Mouse (Mus musculus) neural tube, embryonic 13.5 days (tissue): ENCODE data around the gene Ak1. TPM values are rescaled to one million over a fixed set of nuclear protein-coding genes. Genes with fewer than 3 reads are reported as not detected.
A peak's percentile ranks its signal among the peaks of the same experiment; 100 is the strongest.

ENCODE experiments used
- ATAC-seq: fragments of 200-750 bp; cut with Nextera tagmentation; 2 replicates; pipeline ENCODE4 v1.8.0; 2017; ENCODE audit warnings: low read depth, mild to moderate bottlenecking, moderate TSS enrichment, moderate library complexity
- H3K27ac ChIP-seq: fragments of 300-500 bp; sonication (generic); replicated peaks from 2 replicates; pipeline ENCODE4 v1.5.1; 2015; ENCODE audit warnings: moderate library complexity, mild to moderate bottlenecking, inconsistent platforms
- H3K27me3 ChIP-seq: fragments of 300-500 bp; sonication (generic); 2 replicates; pipeline ENCODE4 v1.6.1; 2015; ENCODE audit warnings: mild to moderate bottlenecking, inconsistent platforms
- H3K36me3 ChIP-seq: fragments of 300-500 bp; sonication (generic); 2 replicates; pipeline ENCODE4 v1.6.1; 2015; ENCODE audit warnings: mild to moderate bottlenecking, inconsistent platforms
- H3K4me1 ChIP-seq: fragments of 300-500 bp; sonication (generic); replicated peaks from 2 replicates; pipeline ENCODE4 v1.6.1; 2015; ENCODE audit warnings: inconsistent platforms
- H3K4me2 ChIP-seq: fragments of 300-500 bp; sonication (generic); 2 replicates; pipeline ENCODE4 v1.6.1; 2015; ENCODE audit warnings: inconsistent platforms, mild to moderate bottlenecking, moderate library complexity
- H3K4me3 ChIP-seq: fragments of 300-500 bp; sonication (generic); 2 replicates; pipeline ENCODE4 v1.5.1; 2015; ENCODE audit warnings: mild to moderate bottlenecking, inconsistent platforms
- H3K9ac ChIP-seq: fragments of 300-500 bp; sonication (generic); 2 replicates; pipeline ENCODE4 v1.6.1; 2015; ENCODE audit warnings: moderate library complexity, mild to moderate bottlenecking, inconsistent platforms
- H3K9me3 ChIP-seq: fragments of 300-500 bp; sonication (generic); 2 replicates; pipeline ENCODE4 v1.6.1; 2016; ENCODE audit warnings: inconsistent platforms
- WGBS: fragments of 180-500 bp; shearing (Covaris S2); methylation state at CpG from one replicate; pipeline ENCODE4 v1.1.7; 2015; 5-methylcytosine and 5-hydroxymethylcytosine counted together
- polyA plus RNA-seq: library from polyadenylated mRNA; unstranded; fragments of >200 nt; fragmentation: Nextera tagmentation; extraction: Ambion mirVana; gene quantifications from 2 replicates; pipeline ENCODE4 v1.2.1, GENCODE M21; 2015

Gene Ak1
- polyA plus RNA-seq, 1 experiment from 2014 or later: 74.2 TPM

DNA sequence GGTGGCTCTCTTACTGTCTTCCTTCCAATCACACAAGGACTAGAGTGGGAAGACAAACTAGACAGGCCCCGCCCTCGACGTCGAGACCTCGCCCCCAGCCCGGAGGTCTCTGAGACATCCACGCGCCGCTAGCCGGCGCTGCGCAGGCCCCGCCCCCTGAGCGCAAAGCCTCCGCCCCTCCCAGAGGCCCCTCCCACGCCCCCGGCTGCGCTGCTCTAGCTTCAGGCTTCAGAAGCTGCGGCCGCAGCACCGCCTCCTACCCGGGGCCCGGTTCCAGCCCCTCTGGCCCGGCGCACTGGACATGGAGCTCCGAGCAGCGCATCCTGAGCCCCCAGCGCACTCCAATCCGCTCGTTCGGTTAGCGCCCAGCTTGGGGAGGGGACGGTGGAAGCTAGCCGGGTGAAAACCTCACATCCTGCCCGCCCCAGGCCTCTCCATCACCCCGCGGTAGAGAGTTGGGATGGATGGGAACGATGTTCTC is 34.6 kb upstream of the Ak1 start, which contains the start of gene St6galnac4:
Gene St6galnac4, plus strand, starts transcription at position 225 of the 481 bp plus-strand sequence.
- WGBS: 1% methylated on average over 38 of the region's 38 CpGs
- H3K27ac ChIP-seq: no peak within 1 kb of the TSS; the same call in 1 of the 2 replicates
- peak; percentile 77 for ATAC-seq

GRCm38 (mm10) chr2:32587731-32588321 is 33.7 kb upstream of the Ak1 start:
- H3K27me3 ChIP-seq: no peaks in the 10 kb centered on the region; the same call in 1 of the 2 replicates
- 53% methylated on average over 9 of the region's 9 CpGs for whole genome bisulfite sequencing
- peaks cover 45% of the 10 kb centered on the region for H3K4me1 ChIP-seq
- H3K36me3 ChIP-seq: no peaks in the 10 kb centered on the region
- peak overlapping the region; percentile 77 for H3K9ac ChIP-seq
- peak overlapping the region; percentile 53 for H3K4me3 ChIP-seq
- H3K27ac ChIP-seq: no peak overlapping the region
- peak overlapping the region; percentile 61 for H3K4me2 ChIP-seq
- H3K9me3 ChIP-seq: no peaks in the 10 kb centered on the region
- ATAC-seq: no peak

More for the DNA sequence above, 34.6 kb upstream of the Ak1 start, which contains the start of gene St6galnac4:
- Histone ChIP-seq H3K27me3 (peaks cover 6% of the 10 kb centered on the region; the same call in 1 of the 2 replicates), H3K36me3 (no peaks in the 10 kb centered on the region), H3K4me2 (peak within 1 kb of the TSS; percentile 61), H3K4me3 (peak within 1 kb of the TSS; percentile 53), H3K9me3 (no peaks in the 10 kb centered on the region), H3K9ac (peak within 1 kb of the TSS; percentile 77), H3K4me1 (peaks cover 48% of the 10 kb centered on the region)

DNA sequence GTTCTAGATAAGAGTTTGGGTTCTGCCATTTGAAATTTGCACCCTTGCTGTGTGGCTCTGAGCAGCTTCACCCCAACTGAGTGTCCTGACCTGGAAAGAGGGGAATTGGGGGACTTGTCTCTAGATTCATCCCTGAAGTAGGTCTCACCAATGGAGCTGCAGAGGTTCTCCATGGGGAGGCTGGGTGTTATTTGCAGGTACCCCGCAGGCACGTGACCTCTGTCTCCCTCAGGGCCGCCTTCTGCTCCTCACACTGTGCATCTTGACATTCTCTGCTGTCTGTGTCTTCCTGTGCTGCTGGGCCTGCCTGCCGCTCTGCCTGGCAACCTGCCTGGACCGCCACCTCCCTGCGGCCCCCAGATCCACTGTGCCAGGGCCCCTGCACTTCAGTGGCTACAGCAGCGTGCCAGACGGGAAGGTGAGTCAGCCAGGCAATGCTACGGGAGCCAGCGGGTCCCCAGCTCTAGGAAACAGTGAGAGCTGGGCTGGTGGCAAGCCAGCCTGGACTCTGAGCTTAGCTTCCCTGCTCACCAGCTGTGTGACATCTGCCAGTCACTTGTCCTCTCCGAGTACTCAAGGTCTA is 32.3 kb upstream of the Ak1 start:
- Histone ChIP-seq H3K4me1 (peaks cover 39% of the 10 kb centered on the region), H3K27me3 (no peaks in the 10 kb centered on the region), H3K36me3 (no peaks in the 10 kb centered on the region), H3K4me3 (no peak overlapping the region), H3K4me2 (no peak overlapping the region), H3K9me3 (no peaks in the 10 kb centered on the region), H3K27ac (no peak overlapping the region), H3K9ac (peak overlapping the region; percentile 31; the same call in 1 of the 2 replicates)
- 68% methylated on average over 11 of the region's 11 CpGs for WGBS
- no peak for ATAC-seq

GRCm38 (mm10) chr2:32590224-32590623 is 31.3 kb upstream of the Ak1 start:
- no peak overlapping the region for H3K27ac ChIP-seq
- no peak overlapping the region for H3K9ac ChIP-seq
- peaks cover 39% of the 10 kb centered on the region for H3K4me1 ChIP-seq
- H3K27me3 ChIP-seq: no peaks in the 10 kb centered on the region
- no peak for ATAC-seq
- H3K36me3 ChIP-seq: peaks cover 3% of the 10 kb centered on the region; the same call in 1 of the 2 replicates
- no peak overlapping the region for H3K4me3 ChIP-seq
- no peak overlapping the region for H3K4me2 ChIP-seq
- H3K9me3 ChIP-seq: no peaks in the 10 kb centered on the region
- WGBS: 81% methylated on average over 10 of the region's 10 CpGs

DNA sequence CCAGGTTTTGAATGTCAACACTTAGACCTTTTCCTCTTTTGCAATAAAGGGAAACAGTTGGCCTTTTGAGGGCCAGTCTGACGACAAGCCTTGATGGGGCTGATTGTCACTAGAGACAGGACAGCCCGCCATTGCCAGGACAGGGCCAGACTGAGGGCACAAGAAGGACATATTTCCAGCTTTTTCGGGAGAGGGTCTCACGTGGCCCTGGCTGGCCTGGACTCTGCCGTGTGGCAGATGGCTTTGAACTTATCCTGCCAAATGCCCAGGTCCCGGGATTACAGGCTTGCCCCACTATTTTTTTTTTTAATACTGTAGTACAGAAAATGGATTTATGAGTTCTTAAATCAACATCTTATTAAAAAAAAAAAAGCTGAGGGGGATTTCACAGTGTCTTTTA is 30.3 kb upstream of the Ak1 start:
- WGBS: 78% methylated on average over 6 of the region's 6 CpGs
- Histone ChIP-seq H3K9me3 (no peaks in the 10 kb centered on the region), H3K27ac (no peak overlapping the region), H3K27me3 (no peaks in the 10 kb centered on the region), H3K36me3 (peaks cover 12% of the 10 kb centered on the region; the same call in 1 of the 2 replicates), H3K9ac (no peak overlapping the region), H3K4me2 (no peak overlapping the region), H3K4me3 (no peak overlapping the region), H3K4me1 (peaks cover 38% of the 10 kb centered on the region)
- no peak for ATAC-seq

GRCm38 (mm10) chr2:32596725-32597124 is 24.8 kb upstream of the Ak1 start:
- H3K27ac ChIP-seq: peak overlapping the region; percentile 28; the same call in 1 of the 2 replicates
- WGBS: 81% methylated on average over 13 of the region's 13 CpGs

GRCm38 (mm10) chr2:32597248-32597647 is 24.3 kb upstream of the Ak1 start:
- ATAC-seq: no peak
- no peak overlapping the region for H3K4me3 ChIP-seq
- H3K9ac ChIP-seq: no peak overlapping the region
- WGBS: 89% methylated on average over 5 of the region's 5 CpGs
- H3K4me1 ChIP-seq: no peaks in the 10 kb centered on the region; the same call in 1 of the 2 replicates
- H3K27me3 ChIP-seq: no peaks in the 10 kb centered on the region
- no peak overlapping the region for H3K4me2 ChIP-seq
- H3K36me3 ChIP-seq: peaks cover 23% of the 10 kb centered on the region
- 0 out of 2 replicates have a peak overlapping the region, but pooled peaks have one; percentile 28 for H3K27ac ChIP-seq
- H3K9me3 ChIP-seq: no peaks in the 10 kb centered on the region

More at GRCm38 (mm10) chr2:32596725-32597124, 24.8 kb upstream of the Ak1 start:
- Histone ChIP-seq H3K27me3 (no peaks in the 10 kb centered on the region), H3K9me3 (no peaks in the 10 kb centered on the region), H3K9ac (no peak overlapping the region), H3K4me2 (no peak overlapping the region), H3K4me3 (no peak overlapping the region), H3K36me3 (peaks cover 23% of the 10 kb centered on the region), H3K4me1 (no peaks in the 10 kb centered on the region; the same call in 1 of the 2 replicates)
- no peak for ATAC-seq

DNA sequence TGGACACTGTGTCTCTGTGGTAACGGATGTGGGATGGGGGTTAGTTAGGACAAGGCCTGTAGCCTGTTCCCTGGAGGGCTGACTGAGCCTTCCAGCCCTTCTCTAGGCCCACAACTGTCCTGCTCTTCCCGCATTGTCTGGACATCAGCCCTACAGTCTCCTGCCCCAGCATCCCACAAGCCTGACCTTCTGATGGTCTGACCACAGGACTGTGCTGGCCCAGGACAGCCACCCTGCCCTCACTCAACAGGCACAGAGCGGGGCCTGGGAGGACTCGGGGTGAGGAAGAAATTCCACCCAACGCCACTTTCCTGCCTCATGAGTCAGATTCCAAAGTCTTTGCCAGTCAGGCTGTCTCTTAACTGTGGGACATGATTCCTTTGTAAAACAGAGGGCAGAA is 23.9 kb upstream of the Ak1 start:
- WGBS: 91% methylated on average over 5 of the region's 5 CpGs
- no peak overlapping the region for H3K9ac ChIP-seq
- no peak overlapping the region for H3K4me2 ChIP-seq

GRCm38 (mm10) chr2:32598506-32598905 is 23.1 kb upstream of the Ak1 start:
- H3K9ac ChIP-seq: no peak overlapping the region
- no peak for ATAC-seq
- no peaks in the 10 kb centered on the region for H3K27me3 ChIP-seq
- no peak overlapping the region for H3K27ac ChIP-seq
- no peak overlapping the region for H3K4me3 ChIP-seq
- H3K36me3 ChIP-seq: peaks cover 23% of the 10 kb centered on the region
- WGBS: 89% methylated on average over 8 of the region's 8 CpGs
- H3K9me3 ChIP-seq: no peaks in the 10 kb centered on the region
- peaks cover 4% of the 10 kb centered on the region; the same call in 1 of the 2 replicates for H3K4me1 ChIP-seq
- H3K4me2 ChIP-seq: no peak overlapping the region

More for the DNA sequence above, 23.9 kb upstream of the Ak1 start:
- Histone ChIP-seq H3K9me3 (no peaks in the 10 kb centered on the region), H3K4me1 (peaks cover 3% of the 10 kb centered on the region; the same call in 1 of the 2 replicates), H3K4me3 (no peak overlapping the region), H3K27ac (no peak overlapping the region), H3K36me3 (peaks cover 23% of the 10 kb centered on the region), H3K27me3 (no peaks in the 10 kb centered on the region)
- ATAC-seq: no peak

- ATAC-seq: no peak
- WGBS: 95% methylated on average over 3 of the region's 3 CpGs
- Histone ChIP-seq H3K4me3 (no peak within 1 kb of the TSS), H3K4me2 (no peak within 1 kb of the TSS), H3K36me3 (peaks cover 23% of the 10 kb centered on the region), H3K9me3 (no peaks in the 10 kb centered on the region), H3K4me1 (peaks cover 4% of the 10 kb centered on the region; the same call in 1 of the 2 replicates), H3K27ac (no peak within 1 kb of the TSS), H3K9ac (no peak within 1 kb of the TSS), H3K27me3 (no peaks in the 10 kb centered on the region)
These were observed 22.1 kb upstream of the Ak1 start, which contains the start of gene St6galnac6 for GRCm38 (mm10) chr2:32599409-32599808. Gene St6galnac6, plus strand, starts transcription at chr2:32599709.

GRCm38 (mm10) chr2:32601417-32602065 is 20.0 kb upstream of the Ak1 start:
- no peak for ATAC-seq
- Histone ChIP-seq H3K4me1 (peaks cover 6% of the 10 kb centered on the region; the same call in 1 of the 2 replicates), H3K36me3 (peaks cover 11% of the 10 kb centered on the region), H3K9ac (no peak overlapping the region), H3K27me3 (no peaks in the 10 kb centered on the region), H3K4me3 (no peak overlapping the region), H3K27ac (no peak overlapping the region), H3K4me2 (no peak overlapping the region), H3K9me3 (no peaks in the 10 kb centered on the region)
- 41% methylated on average over 8 of the region's 8 CpGs for WGBS

DNA sequence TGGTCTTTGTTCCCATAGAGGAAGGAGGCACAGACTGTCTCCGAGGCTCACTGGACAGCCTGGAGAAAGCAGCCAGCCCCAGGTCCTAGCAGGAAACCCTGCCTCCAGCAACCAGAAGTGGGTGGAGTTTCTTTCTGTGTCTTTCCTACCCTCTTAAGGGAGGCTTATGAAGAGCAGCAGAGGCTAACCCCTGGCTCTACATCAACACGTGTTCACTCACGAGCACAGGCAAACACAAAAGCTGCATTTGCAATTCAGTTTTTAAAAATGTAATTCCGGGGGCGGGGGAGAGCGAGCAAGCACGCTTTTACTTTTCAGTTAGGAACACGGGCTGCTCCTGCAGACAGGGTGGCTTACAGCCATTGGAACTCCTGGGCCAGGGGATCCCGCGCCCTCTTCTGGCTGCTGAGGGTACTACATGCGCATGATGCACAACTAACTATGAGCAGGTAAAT is 18.9 kb upstream of the Ak1 start:
- under 1% methylated on average over 11 of the region's 11 CpGs for WGBS
- ATAC-seq: no peak
- Histone ChIP-seq H3K4me2 (peak overlapping the region; percentile 42), H3K4me3 (peak overlapping the region; percentile 13; the same call in 1 of the 2 replicates), H3K27me3 (0 out of 2 replicates have a peak, but pooled peaks cover 2% of the 10 kb centered on the region), H3K9me3 (no peaks in the 10 kb centered on the region), H3K36me3 (peaks cover 4% of the 10 kb centered on the region), H3K27ac (no peak overlapping the region), H3K4me1 (peaks cover 15% of the 10 kb centered on the region), H3K9ac (no peak overlapping the region)
